Mouse (Mus musculus) liver, embryonic 15.5 days (tissue): ENCODE data around the gene Csad. TPM values are rescaled to one million over a fixed set of nuclear protein-coding genes. Genes with fewer than 3 reads are reported as not detected.
A peak's percentile ranks its signal among the peaks of the same experiment; 100 is the strongest.

Experiments used
- ATAC-seq: fragments of 200-750 bp; cut with Nextera tagmentation; 2 replicates; pipeline ENCODE4 v1.8.0; 2017; ENCODE audit warnings: moderate number of reproducible peaks, mild to moderate bottlenecking, moderate library complexity; ENCODE audit not compliant: insufficient read depth
- H3K27ac ChIP-seq: fragments of 300-500 bp; sonication (generic); replicated peaks from 2 replicates; pipeline ENCODE4 v1.5.1; 2015; ENCODE audit warnings: mild to moderate bottlenecking, inconsistent platforms
- H3K27me3 ChIP-seq: fragments of 300-500 bp; sonication (generic); 2 replicates; pipeline ENCODE4 v1.6.1; 2015; ENCODE audit warnings: mild to moderate bottlenecking, inconsistent platforms
- H3K36me3 ChIP-seq: fragments of 300-500 bp; sonication (generic); replicated peaks from 2 replicates; pipeline ENCODE4 v1.6.1; 2015; ENCODE audit warnings: moderate library complexity, mild to moderate bottlenecking, inconsistent platforms
- H3K4me1 ChIP-seq: fragments of 300-500 bp; sonication (generic); replicated peaks from 2 replicates; pipeline ENCODE4 v1.6.1; 2015; ENCODE audit warnings: inconsistent platforms
- H3K4me2 ChIP-seq: fragments of 300-500 bp; sonication (generic); 2 replicates; pipeline ENCODE4 v1.6.1; 2015; ENCODE audit warnings: moderate library complexity, mild to moderate bottlenecking, inconsistent platforms
- H3K4me3 ChIP-seq: fragments of 300-500 bp; sonication (generic); replicated peaks from 2 replicates; pipeline ENCODE4 v1.5.1; 2015; ENCODE audit warnings: mild to moderate bottlenecking, inconsistent platforms
- H3K9ac ChIP-seq: fragments of 300-500 bp; sonication (generic); 2 replicates; pipeline ENCODE4 v1.6.1; 2015; ENCODE audit warnings: moderate library complexity, mild to moderate bottlenecking, inconsistent platforms
- H3K9me3 ChIP-seq: fragments of 300-500 bp; sonication (generic); replicated peaks from 2 replicates; pipeline ENCODE4 v1.6.1; 2016; ENCODE audit warnings: inconsistent platforms
- WGBS: fragments of 180-500 bp; shearing (Covaris S2); methylation state at CpG from one replicate; pipeline ENCODE4 v1.1.7; 2015; ENCODE audit warnings: mixed read lengths; ENCODE audit not compliant: insufficient replicate concordance; 5-methylcytosine and 5-hydroxymethylcytosine counted together
- polyA plus RNA-seq: library from polyadenylated mRNA; unstranded; fragments of >200 nt; fragmentation: Nextera tagmentation; extraction: Ambion mirVana; gene quantifications from 2 replicates; pipeline ENCODE4 v1.2.1, GENCODE M21; 2015

Gene Csad
- polyA plus RNA-seq, 1 experiment from 2014 or later: 40.5 TPM

DNA sequence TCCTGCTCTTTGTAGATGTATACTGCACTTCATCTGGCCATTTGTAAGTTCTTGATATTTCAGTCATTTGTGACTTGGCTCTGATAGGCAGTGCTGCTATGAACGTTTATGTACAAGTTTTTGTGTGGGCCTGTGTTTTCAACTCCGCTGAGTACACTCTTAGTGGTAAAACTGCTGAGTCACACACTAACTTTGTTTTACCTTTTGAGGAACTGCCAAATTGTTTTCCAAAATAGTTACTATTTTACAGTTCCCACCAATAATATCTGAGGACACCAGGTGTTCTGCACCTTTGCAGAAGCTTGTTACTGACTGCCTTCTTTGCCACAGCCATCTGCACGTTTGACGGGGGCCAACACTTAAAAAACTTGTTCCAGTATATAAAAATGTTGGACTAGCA lies 10.1 kb downstream of the Csad start:
- H3K9ac ChIP-seq: no peak overlapping the region
- 22% methylated on average over 4 of the region's 4 CpGs for WGBS

DNA sequence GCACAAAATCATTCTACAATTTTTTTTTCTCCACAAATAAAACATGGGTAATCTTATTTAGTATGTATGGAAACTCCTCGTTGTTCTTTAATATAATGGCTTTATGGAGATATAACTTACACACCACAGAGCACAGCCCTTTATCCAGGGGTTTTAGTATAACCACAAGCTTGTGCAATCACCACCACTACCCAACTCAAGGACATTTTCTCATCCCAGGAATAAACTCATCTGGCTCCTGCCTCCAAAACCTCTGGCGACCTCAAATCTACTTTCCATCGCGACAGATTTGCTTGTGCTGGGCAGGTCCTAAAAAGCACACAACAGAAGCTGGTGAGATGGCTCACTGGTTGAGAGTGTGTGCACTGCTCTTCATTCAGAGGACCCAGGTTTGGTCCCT lies 10.9 kb downstream of the Csad start:
- 50% methylated on average over 4 of the region's 4 CpGs for WGBS
- Histone ChIP-seq H3K4me1 (peaks cover 44% of the 10 kb centered on the region), H3K4me2 (no peak overlapping the region), H3K27me3 (no peaks in the 10 kb centered on the region), H3K36me3 (no peaks in the 10 kb centered on the region), H3K27ac (peak overlapping the region; percentile 15), H3K4me3 (no peak overlapping the region), H3K9ac (no peak overlapping the region), H3K9me3 (no peaks in the 10 kb centered on the region)
- ATAC-seq: no peak

More for the DNA sequence above, 10.1 kb downstream of the Csad start:
- H3K4me1 ChIP-seq: peaks cover 47% of the 10 kb centered on the region
- H3K4me2 ChIP-seq: no peak overlapping the region
- no peak for ATAC-seq
- H3K27ac ChIP-seq: peak overlapping the region; percentile 2; the same call in 1 of the 2 replicates
- no peaks in the 10 kb centered on the region for H3K9me3 ChIP-seq
- no peaks in the 10 kb centered on the region for H3K27me3 ChIP-seq
- H3K4me3 ChIP-seq: no peak overlapping the region
- no peaks in the 10 kb centered on the region for H3K36me3 ChIP-seq

- Histone ChIP-seq H3K9ac (no peak overlapping the region), H3K27ac (peak overlapping the region; percentile 69), H3K4me1 (peaks cover 41% of the 10 kb centered on the region), H3K27me3 (no peaks in the 10 kb centered on the region), H3K4me2 (no peak overlapping the region), H3K4me3 (no peak overlapping the region), H3K9me3 (no peaks in the 10 kb centered on the region), H3K36me3 (no peaks in the 10 kb centered on the region)
- 17% methylated on average over 5 of the region's 5 CpGs for WGBS
- ATAC-seq: no peak
These were observed 11.6 kb downstream of the Csad start for GRCm38 (mm10) chr15:102192820-102193386.

DNA sequence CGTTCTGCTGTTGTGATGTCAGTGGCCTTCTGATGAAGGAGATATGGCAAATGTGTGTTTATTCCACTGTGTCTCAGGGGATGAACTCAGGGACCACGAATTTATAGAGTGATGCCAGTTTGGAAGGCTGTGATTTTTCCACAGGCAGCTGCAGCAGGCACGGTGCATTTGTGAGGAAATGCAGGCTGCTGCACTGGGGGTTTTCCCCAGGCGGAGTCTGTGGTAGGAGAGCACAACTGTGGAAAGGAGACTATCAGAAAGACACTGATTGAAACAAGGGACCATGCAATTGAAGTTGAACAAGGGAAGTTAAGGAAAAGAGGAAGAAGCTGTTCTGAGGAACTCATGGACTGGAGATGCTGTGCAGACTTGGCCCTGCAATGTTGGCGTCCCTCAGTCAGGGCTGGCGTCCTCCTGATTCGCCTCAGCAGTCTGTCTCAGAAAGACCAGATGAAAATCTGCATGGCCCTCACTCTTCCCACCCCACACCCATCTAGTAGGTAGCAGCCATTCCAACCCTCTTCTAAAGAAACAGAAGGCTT lies 12.2 kb downstream of the Csad start:
- Histone ChIP-seq H3K4me3 (no peak overlapping the region), H3K27ac (peak overlapping the region; percentile 69), H3K27me3 (no peaks in the 10 kb centered on the region), H3K36me3 (no peaks in the 10 kb centered on the region), H3K4me2 (no peak overlapping the region), H3K4me1 (peaks cover 42% of the 10 kb centered on the region), H3K9ac (no peak overlapping the region), H3K9me3 (no peaks in the 10 kb centered on the region)
- ATAC-seq: no peak
- 23% methylated on average over 7 of the region's 7 CpGs for WGBS

DNA sequence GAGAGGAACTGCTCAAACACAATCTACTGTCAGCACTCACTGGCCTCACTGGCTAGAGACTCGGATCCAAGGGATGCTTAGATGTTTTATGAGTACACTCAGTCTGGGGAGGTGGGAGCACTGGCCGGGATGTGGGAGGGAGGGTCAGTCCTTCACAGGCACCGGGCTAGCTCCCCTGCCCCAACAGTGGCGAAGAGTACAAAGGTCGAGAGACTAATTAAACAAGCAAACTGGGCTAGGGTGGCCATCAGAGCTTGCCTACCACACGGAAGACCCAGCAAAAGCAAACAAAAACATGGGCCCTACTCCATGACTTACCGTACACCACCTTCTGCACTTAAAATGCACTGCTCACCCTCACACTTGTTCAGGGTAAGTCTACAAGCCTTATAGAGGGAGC lies 12.8 kb downstream of the Csad start:
- Histone ChIP-seq H3K27me3 (no peaks in the 10 kb centered on the region), H3K36me3 (no peaks in the 10 kb centered on the region), H3K27ac (peak overlapping the region; percentile 69), H3K4me1 (peaks cover 46% of the 10 kb centered on the region), H3K9ac (no peak overlapping the region), H3K4me3 (no peak overlapping the region), H3K4me2 (no peak overlapping the region), H3K9me3 (no peaks in the 10 kb centered on the region)
- peak; percentile 13; the same call in 1 of the 2 replicates for ATAC-seq
- WGBS: 53% methylated on average over 7 of the region's 7 CpGs

- Histone ChIP-seq H3K36me3 (no peaks in the 10 kb centered on the region), H3K4me1 (peaks cover 41% of the 10 kb centered on the region), H3K27ac (peak overlapping the region; percentile 14; the same call in 1 of the 2 replicates), H3K4me3 (peak overlapping the region; percentile 14; the same call in 1 of the 2 replicates), H3K9ac (no peak overlapping the region), H3K4me2 (peak overlapping the region; percentile 41), H3K9me3 (no peaks in the 10 kb centered on the region), H3K27me3 (no peaks in the 10 kb centered on the region)
- 45% methylated on average over 6 of the region's 6 CpGs for WGBS
- no peak for ATAC-seq
These were observed 15.6 kb downstream of the Csad start for GRCm38 (mm10) chr15:102188883-102189282.

GRCm38 (mm10) chr15:102188096-102188495 lies 16.4 kb downstream of the Csad start:
- Histone ChIP-seq H3K27me3 (no peaks in the 10 kb centered on the region), H3K4me2 (peak overlapping the region; percentile 41), H3K9ac (no peak overlapping the region), H3K9me3 (no peaks in the 10 kb centered on the region), H3K36me3 (no peaks in the 10 kb centered on the region), H3K4me3 (peak overlapping the region; percentile 14), H3K27ac (0 out of 2 replicates have a peak overlapping the region, but pooled peaks have one; percentile 14), H3K4me1 (peaks cover 36% of the 10 kb centered on the region)
- WGBS: 69% methylated on average over 10 of the region's 10 CpGs
- ATAC-seq: no peak

DNA sequence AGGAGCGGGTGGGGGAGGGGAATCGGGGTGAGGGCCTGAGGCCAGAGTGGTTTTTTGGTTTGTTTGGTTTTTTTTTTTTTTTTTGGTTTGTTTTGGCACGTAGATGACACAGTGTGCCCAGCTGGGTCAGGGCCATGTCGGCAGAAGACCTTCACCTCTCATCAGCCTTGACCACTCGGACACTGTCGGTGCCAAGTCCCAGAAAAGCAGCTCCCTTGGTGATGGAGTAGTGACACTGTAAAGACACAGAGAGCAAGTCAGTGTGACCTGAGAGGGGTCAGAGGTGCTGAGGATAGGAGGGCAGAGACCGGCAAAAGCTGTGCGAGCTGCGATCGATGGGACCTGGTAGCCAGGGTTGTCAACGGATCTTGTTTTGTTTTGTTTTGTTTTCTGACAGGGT lies 18.3 kb downstream of the Csad start:
- Histone ChIP-seq H3K9me3 (no peaks in the 10 kb centered on the region), H3K27me3 (no peaks in the 10 kb centered on the region), H3K36me3 (no peaks in the 10 kb centered on the region), H3K4me3 (no peak overlapping the region), H3K4me2 (no peak overlapping the region; the same call in 1 of the 2 replicates), H3K27ac (peak overlapping the region; percentile 53), H3K4me1 (peaks cover 19% of the 10 kb centered on the region; the same call in 1 of the 2 replicates), H3K9ac (no peak overlapping the region)
- peak; percentile 52 for ATAC-seq
- WGBS: 71% methylated on average over 11 of the region's 11 CpGs

DNA sequence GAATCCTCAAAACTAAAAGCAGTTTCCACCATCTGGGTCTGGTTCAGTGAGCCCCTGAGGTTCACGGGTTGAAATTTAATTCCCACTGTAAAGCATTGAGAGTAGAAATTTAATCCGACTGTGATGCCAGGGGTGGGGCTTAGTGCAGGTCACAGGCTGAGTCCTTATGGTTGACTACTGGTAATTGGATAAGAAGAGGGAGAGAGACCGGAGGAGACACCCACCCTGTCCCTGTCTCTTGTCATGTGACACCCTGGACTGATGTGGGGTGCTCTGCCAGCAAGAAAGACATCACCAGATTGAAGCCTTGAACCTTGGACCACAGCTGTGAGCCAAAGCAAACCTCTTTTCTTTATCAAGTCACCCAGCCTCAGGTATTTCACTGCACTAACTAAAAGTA lies 21.4 kb downstream of the Csad start:
- ATAC-seq: no peak
- H3K4me2 ChIP-seq: no peak overlapping the region

GRCm38 (mm10) chr15:102179924-102180323 lies 24.6 kb downstream of the Csad start:
- Histone ChIP-seq H3K27me3 (no peaks in the 10 kb centered on the region), H3K9ac (no peak overlapping the region), H3K9me3 (no peaks in the 10 kb centered on the region), H3K36me3 (no peaks in the 10 kb centered on the region), H3K4me2 (no peak overlapping the region), H3K27ac (no peak overlapping the region), H3K4me3 (no peak overlapping the region), H3K4me1 (peaks cover 23% of the 10 kb centered on the region)
- ATAC-seq: no peak
- WGBS: 76% methylated on average over 14 of the region's 14 CpGs

More for the DNA sequence above, 21.4 kb downstream of the Csad start:
- no peak overlapping the region for H3K4me3 ChIP-seq
- WGBS: 53% methylated on average over 3 of the region's 3 CpGs
- H3K27ac ChIP-seq: no peak overlapping the region
- H3K9ac ChIP-seq: no peak overlapping the region
- H3K4me1 ChIP-seq: peaks cover 15% of the 10 kb centered on the region
- no peaks in the 10 kb centered on the region for H3K36me3 ChIP-seq
- no peaks in the 10 kb centered on the region for H3K9me3 ChIP-seq
- H3K27me3 ChIP-seq: no peaks in the 10 kb centered on the region

- no peak overlapping the region for H3K4me3 ChIP-seq
- WGBS: 74% methylated on average over 9 of the region's 9 CpGs
- no peak overlapping the region for H3K9ac ChIP-seq
- H3K27me3 ChIP-seq: no peaks in the 10 kb centered on the region
- no peak overlapping the region for H3K4me2 ChIP-seq
- no peaks in the 10 kb centered on the region for H3K36me3 ChIP-seq
- peaks cover 23% of the 10 kb centered on the region for H3K4me1 ChIP-seq
- ATAC-seq: no peak
- no peak overlapping the region for H3K27ac ChIP-seq
- no peaks in the 10 kb centered on the region for H3K9me3 ChIP-seq
These were observed 25.4 kb downstream of the Csad start for GRCm38 (mm10) chr15:102179106-102179505.
